Mouse (Mus musculus) CD8-positive naive resting alpha-beta T cell, adult 2 months (primary cell): ENCODE results near the gene Cdc20b.

ENCODE experiments used
- DNase-seq, 2 experiments: peaks; one replicate each; pipeline ENCODE4 v3.0.0; 2022; ENCODE audit warnings: low read depth in 2 of 2, low spot score in 2 of 2

Cdc20b gene

DNA sequence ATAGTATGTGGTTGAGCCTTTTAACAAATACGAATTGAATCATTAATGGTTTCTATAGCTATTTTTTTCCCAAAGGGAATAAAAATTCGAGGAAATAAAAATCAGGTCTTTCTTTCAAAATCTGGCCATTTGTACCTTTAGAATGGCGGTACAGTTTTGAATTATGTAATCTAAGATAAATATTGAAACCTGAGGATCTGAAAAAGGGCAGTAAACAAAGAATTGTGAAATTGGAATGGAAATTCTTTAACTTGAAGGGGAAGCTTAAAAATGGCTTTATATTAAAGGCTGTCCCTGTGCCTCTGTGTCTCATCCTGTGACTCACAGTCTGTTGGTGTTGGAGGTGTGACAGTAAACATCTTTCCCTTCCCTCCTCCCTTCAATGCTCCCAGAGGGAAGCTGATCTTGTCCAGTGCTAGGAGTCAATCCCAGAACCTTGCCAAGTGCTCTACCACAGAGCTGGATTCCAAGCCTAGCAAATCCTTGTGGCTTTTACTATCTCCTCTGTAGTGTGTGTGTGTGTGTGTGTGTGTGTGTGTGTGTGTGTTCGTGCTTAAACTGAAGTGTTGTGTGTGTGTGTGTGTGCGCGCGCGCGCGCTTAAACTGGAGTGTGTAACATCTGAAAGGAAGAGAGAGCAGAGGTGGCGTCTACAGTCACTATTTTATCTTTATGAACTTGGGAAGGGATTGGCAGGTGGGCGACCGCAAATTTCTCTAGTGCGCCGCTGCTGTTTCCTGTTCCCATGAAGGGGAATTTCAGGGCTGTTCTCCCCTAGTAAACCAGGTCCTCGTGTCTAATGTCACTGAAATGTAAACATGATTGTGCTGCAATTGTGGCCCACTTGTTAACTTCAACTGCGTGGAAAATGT is 11.4 kb upstream of the Cdc20b start:
- DNase-seq, result no peak

DNA sequence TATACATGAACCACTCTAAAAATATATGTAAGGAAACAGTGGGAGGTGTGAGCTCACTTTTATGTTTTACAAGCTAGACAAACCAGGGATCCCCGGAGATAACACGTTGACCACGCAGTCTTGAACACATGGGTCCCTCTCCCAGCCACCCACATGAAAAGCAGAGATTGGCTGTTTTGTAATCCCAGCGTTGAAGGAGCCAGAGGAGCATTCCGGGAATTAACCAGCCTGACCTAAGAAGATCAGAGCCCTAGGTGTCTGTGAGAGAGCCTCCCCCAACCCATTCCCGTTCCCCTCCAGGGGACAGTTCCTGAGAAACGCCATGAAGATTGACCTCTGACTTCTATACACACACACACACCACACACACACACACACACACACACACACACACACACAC is 3.6 kb upstream of the Cdc20b start:
- no peak for DNase-seq

DNA sequence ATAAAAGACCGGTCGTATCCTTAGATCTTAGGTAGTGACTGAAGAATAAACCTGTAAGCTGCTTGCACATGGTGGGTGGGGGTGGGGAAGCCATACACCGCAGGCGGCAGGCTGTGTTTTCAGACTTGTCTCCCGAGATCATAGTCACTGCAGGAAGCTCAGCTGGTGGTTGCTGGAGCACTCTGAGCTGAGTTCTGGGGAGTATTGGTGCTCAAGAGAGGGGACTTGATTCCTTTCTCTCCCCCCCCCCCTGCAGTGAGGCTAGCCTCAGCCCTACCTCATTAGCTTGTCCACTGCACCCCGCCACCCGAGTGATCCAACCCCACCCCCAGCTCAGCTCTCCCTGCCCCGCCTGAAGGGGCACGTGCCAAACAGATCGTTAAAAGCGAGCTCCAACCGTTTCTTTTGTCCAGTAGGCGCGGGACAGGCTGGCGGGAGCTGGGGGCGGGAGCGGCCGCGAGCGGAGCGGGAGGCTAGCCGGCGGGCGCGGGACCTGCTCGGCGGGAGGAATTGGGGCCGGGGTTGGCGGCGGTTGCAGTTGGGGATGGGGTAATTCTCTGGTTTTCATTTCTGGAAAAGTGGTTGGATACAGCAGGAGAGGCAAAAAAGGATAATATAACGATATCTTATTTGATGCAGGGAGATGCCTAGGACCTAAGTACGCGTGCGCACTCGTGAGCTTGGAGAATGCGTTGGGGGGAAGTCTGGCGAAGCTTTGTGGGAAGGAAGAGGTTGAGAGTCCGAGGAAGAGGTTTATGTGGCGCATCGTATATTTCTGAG is 2.9 kb upstream of the Cdc20b start:
- DNase-seq, result no peak

DNA sequence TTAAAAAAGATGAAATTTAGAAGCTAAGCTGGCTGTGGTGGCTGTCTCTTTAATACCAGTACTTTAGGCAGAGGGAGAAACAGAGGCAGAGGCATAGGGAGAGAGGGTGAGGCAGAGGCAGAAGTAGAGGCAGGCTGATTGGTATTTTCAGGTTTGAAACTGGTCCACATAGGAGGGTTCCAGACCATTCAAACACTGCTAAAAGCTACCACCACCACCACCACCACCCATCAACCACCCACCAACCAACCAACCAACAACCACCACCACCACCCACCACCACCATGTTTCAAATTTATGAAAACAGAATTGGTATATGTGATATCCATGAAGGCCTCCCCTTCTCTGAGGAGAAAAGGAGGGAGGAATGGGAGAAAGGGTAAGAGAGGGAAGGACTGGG is 2.1 kb upstream of the Cdc20b start:
- DNase-seq, result no peak

GRCm38 (mm10) chr13:113034271-113034886 is 532 bp upstream of the Cdc20b start:
- no peak for DNase-seq

GRCm38 (mm10) chr13:113035852-113036251 is 941 bp downstream of the Cdc20b start:
- peak; percentile 68 to 78 for DNase-seq

DNA sequence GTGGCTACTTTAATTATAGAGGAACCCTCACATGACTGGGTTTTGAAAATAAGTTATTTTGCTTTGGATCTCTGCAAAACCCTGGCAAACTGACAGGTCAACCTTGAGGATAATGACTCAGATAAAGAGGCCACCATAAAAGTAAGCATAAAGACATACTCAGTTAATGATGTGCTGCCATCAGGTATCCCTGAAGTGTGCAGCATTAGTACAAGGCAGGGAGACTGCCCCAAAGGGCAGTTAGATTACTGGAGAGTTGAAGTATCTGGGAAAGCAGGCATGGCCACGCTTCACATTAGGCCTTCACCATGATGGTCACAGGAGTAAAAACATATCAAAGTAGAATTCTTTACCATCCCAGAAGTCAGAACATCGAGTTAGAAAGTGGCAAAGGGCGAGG is 10.0 kb downstream of the Cdc20b start:
- DNase-seq, result no peak

GRCm38 (mm10) chr13:113045458-113046110 is 10.7 kb downstream of the Cdc20b start:
- no peak for DNase-seq

DNA sequence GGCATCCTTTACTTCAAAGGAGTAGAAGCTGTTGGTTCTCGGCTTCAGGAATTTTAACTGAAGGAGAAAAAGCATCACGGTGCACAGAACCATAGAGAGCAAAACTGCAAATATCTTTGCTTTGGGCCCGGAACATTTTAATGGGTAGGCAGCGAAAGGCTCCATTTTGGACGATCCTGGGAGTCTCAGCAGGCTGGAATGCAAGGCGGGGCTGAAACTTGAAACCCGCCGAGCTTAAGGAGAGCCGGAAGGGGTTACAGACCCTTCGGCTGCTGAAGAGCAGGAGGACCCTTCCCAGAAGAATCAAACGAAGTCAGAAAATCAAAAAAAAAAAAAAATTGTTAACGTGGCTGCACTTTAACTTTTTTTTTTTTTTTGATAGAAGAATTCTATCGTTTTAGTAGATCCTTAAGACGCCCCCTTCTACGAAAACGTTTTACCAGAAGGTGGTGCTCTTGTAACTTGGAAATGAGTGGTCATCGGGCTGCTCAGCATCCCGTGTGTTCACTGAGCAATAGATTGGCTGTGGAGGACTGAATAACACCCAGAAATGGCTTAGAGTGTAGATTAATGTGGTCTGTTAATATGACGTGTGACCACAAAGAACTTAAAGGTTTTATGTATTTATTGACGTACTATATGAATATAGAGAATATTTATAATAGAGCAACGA is 11.4 kb downstream of the Cdc20b start, which contains the start of gene Gpx8:
Gene Gpx8, minus strand, starts transcription at position 200 of the 673 bp plus-strand sequence.
- DNase-seq, result peak in 1 of 2 experiments; percentile 36

- no peak for DNase-seq
Measured at GRCm38 (mm10) chr13:113047018-113047417, 12.1 kb downstream of the Cdc20b start.

DNA sequence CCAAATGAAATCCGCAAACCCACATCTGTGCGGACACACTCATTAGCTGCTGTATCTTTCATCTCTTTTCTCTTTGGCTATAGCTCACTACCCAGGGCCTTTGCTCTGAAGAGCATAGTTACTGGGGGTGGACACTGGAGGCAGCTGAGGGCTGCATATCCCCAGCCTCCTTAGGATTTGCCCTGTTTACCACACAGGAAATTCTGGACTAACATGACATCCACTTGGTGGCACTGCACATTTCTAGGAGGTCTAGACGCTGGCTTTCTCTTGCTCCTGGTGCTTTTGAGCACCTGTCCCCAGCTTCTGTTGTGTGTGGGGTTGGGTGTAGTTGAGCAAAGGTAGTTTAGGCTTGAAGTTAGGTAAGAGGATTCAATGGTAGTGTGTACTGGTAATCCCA is 12.7 kb downstream of the Cdc20b start:
- no peak for DNase-seq

- no peak for DNase-seq
Measured at GRCm38 (mm10) chr13:113054230-113054629, 19.3 kb downstream of the Cdc20b start.

- no peak for DNase-seq
Measured at GRCm38 (mm10) chr13:113055826-113056225, 20.9 kb downstream of the Cdc20b start.

DNA sequence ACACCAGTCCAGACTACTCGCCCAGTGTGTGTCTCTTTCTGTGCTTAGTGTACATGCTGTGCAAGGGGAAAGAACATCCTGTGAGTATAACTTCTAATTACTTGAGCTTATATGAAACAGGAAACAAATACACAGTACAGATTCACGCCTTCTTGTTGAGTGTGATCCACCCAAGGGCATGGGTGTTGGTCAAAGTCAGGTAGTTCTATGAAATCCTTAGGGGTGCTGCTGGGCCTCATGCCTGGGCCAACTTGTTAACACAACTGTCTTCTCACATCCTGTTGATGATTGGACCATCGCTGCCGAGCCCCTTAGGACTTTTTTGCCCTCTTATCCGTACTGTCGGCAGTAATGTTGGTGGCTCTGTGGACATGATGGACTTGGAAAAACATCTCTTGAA is 26.8 kb downstream of the Cdc20b start:
- DNase-seq, result no peak

- no peak for DNase-seq
Measured at GRCm38 (mm10) chr13:113064542-113064941, 29.6 kb downstream of the Cdc20b start.

DNA sequence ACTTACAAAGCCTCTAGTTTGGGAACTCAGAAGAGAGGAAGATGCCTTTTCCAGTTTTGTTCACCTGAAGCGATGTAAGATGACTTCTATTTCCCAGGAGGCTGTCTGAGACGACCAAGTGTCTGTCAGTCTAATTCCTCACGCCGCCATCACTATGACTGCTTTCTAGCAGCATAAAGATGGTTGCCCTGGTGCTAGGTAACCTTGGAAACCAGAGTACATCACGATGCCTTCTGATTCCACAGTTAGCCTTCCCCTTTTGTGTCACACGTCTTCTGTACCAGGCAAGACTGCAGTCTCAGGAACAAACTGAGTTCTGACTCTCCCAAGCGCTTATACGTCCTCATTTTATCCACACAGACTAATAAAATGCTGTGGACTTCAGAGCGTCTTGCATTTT is 44.1 kb downstream of the Cdc20b start:
- no peak for DNase-seq

- no peak for DNase-seq
Measured at GRCm38 (mm10) chr13:113082101-113082500, 47.2 kb downstream of the Cdc20b start.

DNA sequence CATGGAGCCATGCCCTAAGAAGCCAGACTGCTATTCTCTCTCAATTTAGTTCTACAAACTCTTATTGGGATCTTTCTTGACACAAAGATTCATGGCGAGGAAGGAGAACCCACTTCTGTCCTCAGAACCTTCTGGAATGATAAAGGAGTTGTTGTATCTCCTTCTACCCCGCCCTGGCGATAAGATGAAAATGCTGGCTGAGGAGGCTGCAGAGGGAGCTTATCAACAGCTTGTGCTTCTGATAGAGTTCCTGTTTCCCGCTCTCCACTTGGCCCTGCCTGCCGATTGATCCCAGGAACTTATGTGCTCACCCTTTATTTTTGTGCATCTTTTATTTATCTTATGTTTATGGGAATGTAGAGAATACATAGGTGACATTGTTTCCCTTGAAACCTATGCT is 49.8 kb downstream of the Cdc20b start:
- DNase-seq, result no peak

GRCm38 (mm10) chr13:113087226-113088017 is 52.5 kb downstream of the Cdc20b start:
- peak in 1 of 2 experiments; percentile 23 for DNase-seq

DNA sequence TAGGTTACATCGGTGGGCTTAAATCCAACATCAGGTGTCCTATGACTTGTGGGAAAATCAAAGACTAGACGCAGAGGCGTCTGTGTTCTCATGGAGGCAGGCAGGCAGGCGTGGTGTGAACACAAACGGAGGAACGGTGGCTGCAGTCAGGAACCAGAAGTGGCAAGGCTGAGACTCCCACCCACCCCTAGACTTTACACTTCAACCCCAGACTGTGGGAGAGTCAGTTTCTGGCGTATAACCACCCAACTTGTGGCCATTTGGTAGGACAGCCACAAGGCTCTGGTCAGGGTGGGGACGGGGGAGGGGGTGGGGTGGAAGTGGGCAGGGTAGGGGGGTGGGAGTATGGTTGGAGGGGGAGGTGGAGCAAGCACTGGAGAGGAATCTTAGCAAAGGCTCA is 55.6 kb downstream of the Cdc20b start:
- no peak for DNase-seq
